Mouse (Mus musculus) forebrain, embryonic 12.5 days (tissue): ENCODE data around the gene Egfr. TPM values are rescaled to one million over a fixed set of nuclear protein-coding genes. Genes with fewer than 3 reads are reported as not detected.

Experiments
- ATAC-seq: fragments of 200-750 bp; cut with Nextera tagmentation; 2 replicates; pipeline ENCODE4 v1.8.0; 2017; ENCODE audit warnings: moderate TSS enrichment; ENCODE audit not compliant: low FRiP score
- H3K27ac ChIP-seq: fragments of 300-500 bp; sonication (generic); 2 replicates; pipeline ENCODE4 v1.5.1; 2016; ENCODE audit warnings: mild to moderate bottlenecking
- H3K27me3 ChIP-seq: fragments of 300-500 bp; sonication (generic); 2 replicates; pipeline ENCODE4 v1.6.1; 2016; ENCODE audit warnings: mild to moderate bottlenecking
- H3K36me3 ChIP-seq: fragments of 300-500 bp; sonication (generic); replicated peaks from 2 replicates; pipeline ENCODE4 v1.6.1; 2016; ENCODE audit warnings: mild to moderate bottlenecking
- H3K4me1 ChIP-seq: fragments of 300-500 bp; sonication (generic); 2 replicates; pipeline ENCODE4 v1.6.1; 2016
- H3K4me2 ChIP-seq: fragments of 300-500 bp; sonication (generic); 2 replicates; pipeline ENCODE4 v1.6.1; 2016; ENCODE audit warnings: mild to moderate bottlenecking, moderate library complexity
- H3K4me3 ChIP-seq: fragments of 300-500 bp; sonication (generic); replicated peaks from 2 replicates; pipeline ENCODE4 v1.5.1; 2016; ENCODE audit warnings: mild to moderate bottlenecking
- H3K9ac ChIP-seq: fragments of 300-500 bp; sonication (generic); 2 replicates; pipeline ENCODE4 v1.6.1; 2016; ENCODE audit warnings: mild to moderate bottlenecking
- H3K9me3 ChIP-seq: fragments of 300-500 bp; sonication (generic); 2 replicates; pipeline ENCODE4 v1.6.1; 2016
- WGBS: fragments of 180-500 bp; shearing (Covaris S2); methylation state at CpG from one replicate; pipeline ENCODE4 v1.1.7; 2016; 5-methylcytosine and 5-hydroxymethylcytosine counted together
- polyA plus RNA-seq: library from polyadenylated mRNA; unstranded; fragments of >200 nt; fragmentation: Nextera tagmentation; extraction: Ambion mirVana; gene quantifications from 2 replicates; pipeline ENCODE4 v1.2.1, GENCODE M21; 2016

Egfr gene
- polyA plus RNA-seq, 1 experiment from 2014 or later: 4.7 TPM

- Histone ChIP-seq H3K4me2 (no peak overlapping the region), H3K9me3 (no peaks in the 10 kb centered on the region), H3K27me3 (no peaks in the 10 kb centered on the region), H3K27ac (no peak overlapping the region), H3K9ac (no peak overlapping the region), H3K36me3 (no peaks in the 10 kb centered on the region), H3K4me3 (no peak overlapping the region), H3K4me1 (no peaks in the 10 kb centered on the region)
- 55% methylated on average over 4 of the region's 4 CpGs for WGBS
- ATAC-seq: peak; percentile 11; the same call in 1 of the 2 replicates
Measured at GRCm38 (mm10) chr11:16881932-16882331, 129.9 kb downstream of the Egfr start.

- no peaks in the 10 kb centered on the region for H3K4me1 ChIP-seq
- no peaks in the 10 kb centered on the region for H3K36me3 ChIP-seq
- no peak overlapping the region for H3K9ac ChIP-seq
- no peak overlapping the region for H3K4me2 ChIP-seq
- WGBS: 82% methylated on average over 6 of the region's 6 CpGs
- no peak overlapping the region for H3K27ac ChIP-seq
- H3K9me3 ChIP-seq: no peaks in the 10 kb centered on the region
- H3K27me3 ChIP-seq: no peaks in the 10 kb centered on the region
- no peak overlapping the region for H3K4me3 ChIP-seq
- ATAC-seq: no peak
Measured at GRCm38 (mm10) chr11:16886152-16886551, 134.1 kb downstream of the Egfr start.

- H3K9me3 ChIP-seq: no peaks in the 10 kb centered on the region
- H3K4me3 ChIP-seq: no peak overlapping the region
- no peaks in the 10 kb centered on the region for H3K27me3 ChIP-seq
- ATAC-seq: no peak
- H3K27ac ChIP-seq: no peak overlapping the region
- no peak overlapping the region for H3K4me2 ChIP-seq
- no peaks in the 10 kb centered on the region for H3K36me3 ChIP-seq
- no peak overlapping the region for H3K9ac ChIP-seq
- no peaks in the 10 kb centered on the region for H3K4me1 ChIP-seq
Measured at GRCm38 (mm10) chr11:16888086-16888485, 136.1 kb downstream of the Egfr start.

GRCm38 (mm10) chr11:16895441-16896356 lies 143.7 kb downstream of the Egfr start:
- no peak for ATAC-seq

GRCm38 (mm10) chr11:16897681-16898080 lies 145.7 kb downstream of the Egfr start:
- Histone ChIP-seq H3K9ac (no peak overlapping the region), H3K27me3 (no peaks in the 10 kb centered on the region), H3K27ac (no peak overlapping the region), H3K4me3 (no peak overlapping the region), H3K4me2 (no peak overlapping the region), H3K4me1 (no peaks in the 10 kb centered on the region), H3K36me3 (no peaks in the 10 kb centered on the region), H3K9me3 (no peaks in the 10 kb centered on the region)
- no peak for ATAC-seq
- WGBS: 87% methylated on average over 2 of the region's 2 CpGs

More at GRCm38 (mm10) chr11:16895441-16896356, 143.7 kb downstream of the Egfr start:
- Histone ChIP-seq H3K27me3 (no peaks in the 10 kb centered on the region), H3K4me3 (no peak overlapping the region), H3K4me1 (no peaks in the 10 kb centered on the region), H3K27ac (no peak overlapping the region), H3K36me3 (no peaks in the 10 kb centered on the region), H3K9ac (no peak overlapping the region), H3K4me2 (no peak overlapping the region), H3K9me3 (no peaks in the 10 kb centered on the region)
- WGBS: 73% methylated on average over 13 of the region's 13 CpGs

- Histone ChIP-seq H3K27ac (no peak overlapping the region), H3K4me3 (no peak overlapping the region), H3K4me1 (no peaks in the 10 kb centered on the region), H3K27me3 (no peaks in the 10 kb centered on the region), H3K36me3 (no peaks in the 10 kb centered on the region), H3K9ac (no peak overlapping the region), H3K4me2 (no peak overlapping the region), H3K9me3 (no peaks in the 10 kb centered on the region)
- WGBS: 86% methylated on average over 1 of the region's 1 CpGs
- ATAC-seq: no peak
Measured at GRCm38 (mm10) chr11:16900182-16900581, 148.2 kb downstream of the Egfr start.

- Histone ChIP-seq H3K36me3 (no peaks in the 10 kb centered on the region), H3K4me3 (no peak overlapping the region), H3K4me1 (no peaks in the 10 kb centered on the region), H3K9ac (no peak overlapping the region), H3K9me3 (no peaks in the 10 kb centered on the region), H3K4me2 (no peak overlapping the region), H3K27ac (no peak overlapping the region), H3K27me3 (no peaks in the 10 kb centered on the region)
- no peak for ATAC-seq
- 89% methylated on average over 8 of the region's 8 CpGs for WGBS
Measured at GRCm38 (mm10) chr11:16900653-16901416, 148.8 kb downstream of the Egfr start.

- no peaks in the 10 kb centered on the region for H3K36me3 ChIP-seq
- H3K9me3 ChIP-seq: no peaks in the 10 kb centered on the region
- no peak for ATAC-seq
- H3K4me2 ChIP-seq: no peak overlapping the region
- no peaks in the 10 kb centered on the region for H3K27me3 ChIP-seq
- H3K4me3 ChIP-seq: no peak overlapping the region
- H3K27ac ChIP-seq: no peak overlapping the region
- no peak overlapping the region for H3K9ac ChIP-seq
- 85% methylated on average over 8 of the region's 8 CpGs for WGBS
- no peaks in the 10 kb centered on the region for H3K4me1 ChIP-seq
Measured at GRCm38 (mm10) chr11:16904302-16905011, 152.5 kb downstream of the Egfr start.

GRCm38 (mm10) chr11:16905012-16905332 lies 153.0 kb downstream of the Egfr start:
- H3K4me2 ChIP-seq: no peak overlapping the region
- H3K9ac ChIP-seq: no peak overlapping the region
- H3K4me3 ChIP-seq: no peak overlapping the region
- no peaks in the 10 kb centered on the region for H3K27me3 ChIP-seq
- H3K4me1 ChIP-seq: no peaks in the 10 kb centered on the region
- 87% methylated on average over 3 of the region's 3 CpGs for WGBS
- no peak for ATAC-seq
- H3K36me3 ChIP-seq: no peaks in the 10 kb centered on the region
- H3K27ac ChIP-seq: no peak overlapping the region
- H3K9me3 ChIP-seq: no peaks in the 10 kb centered on the region

- ATAC-seq: no peak
- WGBS: 94% methylated on average over 2 of the region's 2 CpGs
- Histone ChIP-seq H3K9ac (no peak overlapping the region), H3K9me3 (no peaks in the 10 kb centered on the region), H3K27me3 (no peaks in the 10 kb centered on the region), H3K4me3 (no peak overlapping the region), H3K4me2 (no peak overlapping the region), H3K27ac (no peak overlapping the region), H3K4me1 (no peaks in the 10 kb centered on the region), H3K36me3 (no peaks in the 10 kb centered on the region)
Measured at GRCm38 (mm10) chr11:16906530-16906929, 154.5 kb downstream of the Egfr start.

- Histone ChIP-seq H3K9me3 (no peaks in the 10 kb centered on the region), H3K36me3 (no peaks in the 10 kb centered on the region), H3K27me3 (no peaks in the 10 kb centered on the region), H3K4me3 (no peak overlapping the region), H3K4me2 (no peak overlapping the region), H3K4me1 (no peaks in the 10 kb centered on the region), H3K27ac (no peak overlapping the region), H3K9ac (no peak overlapping the region)
- 87% methylated on average over 1 of the region's 1 CpGs for WGBS
- ATAC-seq: no peak
Measured at GRCm38 (mm10) chr11:16907517-16908129, 155.6 kb downstream of the Egfr start.

- ATAC-seq: no peak
- no peak overlapping the region for H3K4me2 ChIP-seq
- H3K27me3 ChIP-seq: no peaks in the 10 kb centered on the region
- no peaks in the 10 kb centered on the region for H3K4me1 ChIP-seq
- no peak overlapping the region for H3K4me3 ChIP-seq
- no peak overlapping the region for H3K9ac ChIP-seq
- no peaks in the 10 kb centered on the region for H3K9me3 ChIP-seq
- WGBS: 70% methylated on average over 3 of the region's 3 CpGs
- H3K27ac ChIP-seq: no peak overlapping the region
- H3K36me3 ChIP-seq: no peaks in the 10 kb centered on the region
Measured at GRCm38 (mm10) chr11:16914756-16915155, 162.8 kb downstream of the Egfr start.
